Mouse (Mus musculus): Measurements from ENCODE around the gene Thpo. TPM values are rescaled to one million over a fixed set of nuclear protein-coding genes. Genes with fewer than 3 reads are reported as not detected.
A peak's percentile ranks its signal among the peaks of the same experiment; 100 is the strongest.

Thpo gene
- 0.18 and 1.2 TPM in 2 replicates for total RNA-seq (2012; rRNA removed)

DNA sequence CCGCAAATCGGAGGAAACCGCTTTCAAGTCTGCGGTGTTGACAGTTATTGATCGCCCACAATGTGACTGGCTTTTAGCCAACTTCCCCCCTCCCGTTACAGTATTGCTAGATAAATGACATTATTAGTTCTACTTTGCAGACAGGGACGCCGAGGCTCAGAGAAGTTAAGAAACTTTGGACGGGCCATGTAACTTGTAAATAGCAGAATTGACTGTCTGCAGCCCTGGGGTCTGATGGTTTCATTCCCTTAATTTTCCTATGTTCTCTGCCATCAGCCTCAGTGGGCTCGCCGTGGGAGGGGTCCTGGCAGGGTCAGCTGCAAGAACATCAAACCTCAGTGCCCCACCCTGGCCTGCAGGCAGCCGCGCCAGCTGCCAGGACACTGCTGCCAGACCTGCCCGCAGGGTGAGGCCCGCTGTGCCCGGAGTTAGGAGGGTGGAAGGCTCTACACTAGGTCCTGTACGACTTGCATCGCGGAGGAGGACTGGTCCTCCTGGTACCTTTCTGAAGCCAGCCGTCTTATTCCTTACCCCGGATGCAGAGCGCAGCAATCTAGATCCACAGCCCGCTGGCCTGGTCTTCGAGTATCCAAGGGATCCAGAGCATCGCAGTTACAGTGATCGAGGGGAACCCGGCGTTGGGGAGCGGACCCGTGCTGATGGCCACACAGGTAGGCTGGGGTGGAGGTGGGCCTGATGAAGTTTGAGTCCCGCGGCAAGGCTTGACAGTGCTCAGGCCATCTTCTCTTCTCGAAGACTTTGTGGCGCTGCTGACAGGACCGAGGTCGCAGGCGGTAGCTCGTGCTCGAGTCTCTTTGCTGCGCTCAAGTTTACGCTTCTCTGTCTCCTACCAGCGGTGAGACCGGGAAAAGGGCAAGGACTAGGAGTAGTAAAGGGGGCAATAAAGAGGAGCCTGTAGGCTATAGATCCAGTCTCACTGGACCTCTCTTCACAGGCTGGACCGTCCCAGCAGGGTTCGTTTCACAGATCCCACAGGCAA is at the start of gene Thpo:
Gene Thpo (minus strand): TSS at position 781 of the 1,000 bp plus-strand sequence.
- Histone ChIP-seq H3K27ac (ENCODE audit: insufficient read depth, low read depth, low read length, poor library complexity, severe bottlenecking) (no peak within 1 kb of the TSS), H3K9ac (ENCODE audit: insufficient read depth, low read depth, low read length, poor library complexity, severe bottlenecking) (no peak within 1 kb of the TSS), H3K36me3 (ENCODE audit: control insufficient read depth, insufficient read depth, low read length, poor library complexity, severe bottlenecking) (no peaks in the 10 kb centered on the region; the same call in 1 of the 2 replicates), H3K9me3 (ENCODE audit: control insufficient read depth, insufficient read depth, low read depth, low read length) (no peaks in the 10 kb centered on the region), H3K4me1 (ENCODE audit: control insufficient read depth in 2 of 2, insufficient read depth in 2 of 2, low read length in 2 of 2, poor library complexity in 1 of 2) (peaks cover 5 to 16% of the 10 kb centered on the region in 2 experiments; a peak in 2 of 4 replicates), H3K4me3 (ENCODE audit: insufficient read depth in 1 of 2, low read depth in 1 of 2, low read length in 2 of 2, poor library complexity in 1 of 2, severe bottlenecking in 1 of 2) (peak within 1 kb of the TSS; percentile 85 to 87)
- TF ChIP-seq HCFC1 (IDR thresholded peaks at IDR 0.05; ENCODE audit: borderline replicate concordance, insufficient read depth, low read length) (no peak), ZC3H11A (IDR thresholded peaks at IDR 0.05; ENCODE audit: borderline replicate concordance, low read depth, low read length) (no peak), MAFK (IDR thresholded peaks at IDR 0.05; ENCODE audit: insufficient read depth, low read depth, low read length) (no peak), CHD2 (IDR thresholded peaks at IDR 0.05; ENCODE audit: low read depth, low read length) (no peak)
- no peak for DNase-seq (ENCODE audit: low read depth, low spot score)
- in situ Hi-C loops (cut with MboI; ENCODE audit: low sequenced_read_pairs in 2 of 2, unreplicated experiment in 2 of 2): no loop called here

DNA sequence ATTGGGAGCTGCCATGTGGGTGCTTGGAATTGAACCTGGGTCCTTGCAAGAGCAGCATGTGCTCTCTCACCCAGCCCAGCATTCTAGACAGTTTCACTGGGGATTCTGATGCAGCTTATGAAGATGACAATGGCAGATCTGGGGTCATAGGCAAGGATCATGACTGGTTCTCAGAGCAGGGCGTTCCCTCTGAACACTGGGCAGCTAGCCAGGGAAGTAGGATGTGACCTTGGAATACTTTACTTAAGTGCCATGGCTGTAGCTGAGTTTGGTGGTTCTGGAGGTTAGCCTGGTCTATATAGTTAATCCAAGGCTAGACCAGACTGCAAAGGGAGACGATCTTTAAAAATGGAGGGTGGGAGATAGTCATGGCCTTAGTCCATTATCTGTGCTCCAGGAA is 49.6 kb upstream of the Thpo start:
- Histone ChIP-seq H3K27ac (ENCODE audit: insufficient read depth, low read depth, low read length, poor library complexity, severe bottlenecking) (no peak overlapping the region), H3K9ac (ENCODE audit: insufficient read depth, low read depth, low read length, poor library complexity, severe bottlenecking) (no peak overlapping the region), H3K9me3 (ENCODE audit: control insufficient read depth, insufficient read depth, low read depth, low read length) (no peaks in the 10 kb centered on the region), H3K4me1 (ENCODE audit: control insufficient read depth in 2 of 2, insufficient read depth in 2 of 2, low read length in 2 of 2, poor library complexity in 1 of 2) (no peaks in the 10 kb centered on the region), H3K4me3 (ENCODE audit: insufficient read depth in 1 of 2, low read depth in 1 of 2, low read length in 2 of 2, poor library complexity in 1 of 2, severe bottlenecking in 1 of 2) (no peak overlapping the region), H3K36me3 (ENCODE audit: control insufficient read depth, insufficient read depth, low read length, poor library complexity, severe bottlenecking) (no peaks in the 10 kb centered on the region)
- TF ChIP-seq HCFC1 (IDR thresholded peaks at IDR 0.05; ENCODE audit: borderline replicate concordance, insufficient read depth, low read length): no peak
- no peak for TF ChIP-seq MAFK (IDR thresholded peaks at IDR 0.05; ENCODE audit: insufficient read depth, low read depth, low read length)
- TF ChIP-seq ZNF384 (IDR thresholded peaks at IDR 0.05; ENCODE audit: low read depth, low read length): no peak
- TF ChIP-seq CHD2 (IDR thresholded peaks at IDR 0.05; ENCODE audit: low read depth, low read length): no peak
- no peak for TF ChIP-seq ZC3H11A (IDR thresholded peaks at IDR 0.05; ENCODE audit: borderline replicate concordance, low read depth, low read length)
- no peak for DNase-seq (ENCODE audit: low read depth, low spot score)
- in situ Hi-C loops (cut with MboI; ENCODE audit: low sequenced_read_pairs in 2 of 2, unreplicated experiment in 2 of 2): loop anchor here in 1 of 2 experiments (25.0 kb wide), 1 partner anchor 403 kb away; no protein-coding TSS in a partner anchor

DNA sequence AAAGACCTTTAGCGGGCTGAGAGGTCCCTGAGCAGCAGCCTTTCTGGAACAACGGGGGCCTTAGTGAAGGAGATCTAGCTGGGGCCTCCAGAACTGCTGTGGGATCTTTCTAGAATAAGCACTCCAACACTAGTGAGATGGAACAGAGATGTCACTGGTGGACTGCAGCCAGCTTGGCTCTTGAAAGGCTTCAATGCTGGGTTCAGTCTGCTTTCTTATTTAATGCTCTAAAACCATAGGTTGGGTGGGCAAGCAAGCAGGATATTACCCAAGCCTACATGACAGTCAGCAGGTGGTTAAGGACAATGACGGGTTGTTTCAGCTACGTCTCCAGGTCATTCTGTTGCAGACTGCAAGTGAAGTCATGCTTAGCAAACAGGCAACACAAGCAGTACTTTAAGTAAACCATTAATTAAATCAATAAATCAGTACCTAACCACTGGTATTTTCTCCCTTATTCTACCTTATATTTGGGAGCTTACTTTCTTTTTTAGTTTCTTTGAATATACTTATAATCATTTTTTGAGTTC is 46.9 kb upstream of the Thpo start:
- Histone ChIP-seq H3K4me1 (ENCODE audit: control insufficient read depth in 2 of 2, insufficient read depth in 2 of 2, low read length in 2 of 2, poor library complexity in 1 of 2) (no peaks in the 10 kb centered on the region), H3K36me3 (ENCODE audit: control insufficient read depth, insufficient read depth, low read length, poor library complexity, severe bottlenecking) (no peaks in the 10 kb centered on the region), H3K9ac (ENCODE audit: insufficient read depth, low read depth, low read length, poor library complexity, severe bottlenecking) (no peak overlapping the region), H3K9me3 (ENCODE audit: control insufficient read depth, insufficient read depth, low read depth, low read length) (no peaks in the 10 kb centered on the region), H3K4me3 (ENCODE audit: insufficient read depth in 1 of 2, low read depth in 1 of 2, low read length in 2 of 2, poor library complexity in 1 of 2, severe bottlenecking in 1 of 2) (no peak overlapping the region), H3K27ac (ENCODE audit: insufficient read depth, low read depth, low read length, poor library complexity, severe bottlenecking) (no peak overlapping the region)
- TF ChIP-seq HCFC1 (IDR thresholded peaks at IDR 0.05; ENCODE audit: borderline replicate concordance, insufficient read depth, low read length): no peak
- TF ChIP-seq CHD2 (IDR thresholded peaks at IDR 0.05; ENCODE audit: low read depth, low read length): no peak
- no peak for DNase-seq (ENCODE audit: low read depth, low spot score)
- in situ Hi-C loops (cut with MboI; ENCODE audit: low sequenced_read_pairs in 2 of 2, unreplicated experiment in 2 of 2): loop anchor here in 1 of 2 experiments (25.0 kb wide), 1 partner anchor 406 kb away; no protein-coding TSS in a partner anchor

DNA sequence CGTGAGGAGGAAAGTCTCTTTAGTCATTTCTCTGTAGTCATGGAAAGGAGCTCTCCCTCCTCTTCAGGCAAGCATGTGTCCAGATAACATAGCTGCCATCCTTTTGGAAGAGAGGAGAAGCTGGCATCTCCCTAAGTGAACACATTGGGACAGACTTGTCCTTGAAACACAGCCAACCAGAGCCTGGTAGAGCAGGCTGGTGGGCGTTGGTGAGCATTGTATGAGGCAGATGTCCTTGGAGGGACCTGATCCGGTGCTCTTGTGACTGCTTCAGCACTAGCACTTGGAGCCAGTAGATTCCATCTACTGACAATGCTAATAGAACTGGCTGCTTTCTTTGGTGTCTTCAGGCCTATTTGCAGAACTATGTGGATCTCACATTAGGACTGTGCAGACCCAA is 45.5 kb upstream of the Thpo start:
- in situ Hi-C loops (cut with MboI; ENCODE audit: low sequenced_read_pairs in 2 of 2, unreplicated experiment in 2 of 2): loop anchor here in 1 of 2 experiments (25.0 kb wide), 1 partner anchor 407 kb away; no protein-coding TSS in a partner anchor

More for the DNA sequence above, 45.5 kb upstream of the Thpo start:
- no peaks in the 10 kb centered on the region for H3K36me3 ChIP-seq (ENCODE audit: control insufficient read depth, insufficient read depth, low read length, poor library complexity, severe bottlenecking)
- H3K9me3 ChIP-seq (ENCODE audit: control insufficient read depth, insufficient read depth, low read depth, low read length): no peaks in the 10 kb centered on the region
- H3K9ac ChIP-seq (ENCODE audit: insufficient read depth, low read depth, low read length, poor library complexity, severe bottlenecking): no peak overlapping the region
- no peak overlapping the region for H3K27ac ChIP-seq (ENCODE audit: insufficient read depth, low read depth, low read length, poor library complexity, severe bottlenecking)
- DNase-seq (ENCODE audit: low read depth, low spot score): no peak
- no peak overlapping the region for H3K4me3 ChIP-seq (ENCODE audit: insufficient read depth in 1 of 2, low read depth in 1 of 2, low read length in 2 of 2, poor library complexity in 1 of 2, severe bottlenecking in 1 of 2)
- no peak for TF ChIP-seq CHD2 (IDR thresholded peaks at IDR 0.05; ENCODE audit: low read depth, low read length)
- TF ChIP-seq ZNF384 (IDR thresholded peaks at IDR 0.05; ENCODE audit: low read depth, low read length): no peak
- H3K4me1 ChIP-seq (ENCODE audit: control insufficient read depth in 2 of 2, insufficient read depth in 2 of 2, low read length in 2 of 2, poor library complexity in 1 of 2): no peaks in the 10 kb centered on the region
